Mouse (Mus musculus) layer of hippocampus, adult 9-11 months (tissue): ENCODE measurements around the gene Thap7.
"Not testable (repeated sequence)": the region's sequence is repeated elsewhere in the genome, so short reads cannot be mapped to it uniquely, and the experiment has no call there.

Experiments used
- DNase-seq: peaks from one replicate; pipeline ENCODE4 v3.0.0; 2022

Thap7 gene

GRCm38 (mm10) chr16:17529981-17530586, 852 bp downstream of the Thap7 start:
- DNase-seq: no peak

GRCm38 (mm10) chr16:17528276-17528675, 2.7 kb downstream of the Thap7 start:
- DNase-seq: no peak

- no peak for DNase-seq
These were observed 3.3 kb downstream of the Thap7 start for GRCm38 (mm10) chr16:17527606-17528005.

- DNase-seq: no peak
These were observed 4.7 kb downstream of the Thap7 start for GRCm38 (mm10) chr16:17526223-17526622.

GRCm38 (mm10) chr16:17525524-17525923, 5.4 kb downstream of the Thap7 start:
- no peak for DNase-seq

GRCm38 (mm10) chr16:17524156-17524555, 6.8 kb downstream of the Thap7 start:
- no peak for DNase-seq

GRCm38 (mm10) chr16:17518910-17519309, 12.0 kb downstream of the Thap7 start:
- DNase-seq: no peak

- DNase-seq: no peak
These were observed 19.5 kb downstream of the Thap7 start for GRCm38 (mm10) chr16:17511431-17511830.

GRCm38 (mm10) chr16:17510686-17511085, 20.2 kb downstream of the Thap7 start:
- no peak for DNase-seq

GRCm38 (mm10) chr16:17510143-17510542, 20.8 kb downstream of the Thap7 start:
- no peak for DNase-seq

GRCm38 (mm10) chr16:17509240-17509597, 21.7 kb downstream of the Thap7 start:
- no peak for DNase-seq

- peak; percentile 90 for DNase-seq
These were observed 22.2 kb downstream of the Thap7 start, which contains the start of gene Lztr1 for GRCm38 (mm10) chr16:17508546-17509239. Gene Lztr1, plus strand, starts transcription at chr16:17508688.

GRCm38 (mm10) chr16:17508031-17508430, 22.9 kb downstream of the Thap7 start:
- not testable (repeated sequence) for DNase-seq

GRCm38 (mm10) chr16:17507018-17507552, 23.9 kb downstream of the Thap7 start:
- no peak for DNase-seq

GRCm38 (mm10) chr16:17502681-17503080, 28.3 kb downstream of the Thap7 start:
- DNase-seq: no peak

GRCm38 (mm10) chr16:17499249-17499883, 31.6 kb downstream of the Thap7 start:
- no peak for DNase-seq

- DNase-seq: peak; percentile 95
These were observed 34.2 kb downstream of the Thap7 start for GRCm38 (mm10) chr16:17496499-17497305.

GRCm38 (mm10) chr16:17491896-17492561, 38.9 kb downstream of the Thap7 start:
- DNase-seq: no peak

- no peak for DNase-seq
These were observed 39.8 kb downstream of the Thap7 start for GRCm38 (mm10) chr16:17491154-17491553.

- no peak for DNase-seq
These were observed 41.3 kb downstream of the Thap7 start, which contains the start of gene Aifm3 for GRCm38 (mm10) chr16:17489469-17490111. Gene Aifm3, plus strand, starts transcription at chr16:17489611.
